13 mouse cellular contexts compared by ENCODE assay signal in the genomic region with DNA sequence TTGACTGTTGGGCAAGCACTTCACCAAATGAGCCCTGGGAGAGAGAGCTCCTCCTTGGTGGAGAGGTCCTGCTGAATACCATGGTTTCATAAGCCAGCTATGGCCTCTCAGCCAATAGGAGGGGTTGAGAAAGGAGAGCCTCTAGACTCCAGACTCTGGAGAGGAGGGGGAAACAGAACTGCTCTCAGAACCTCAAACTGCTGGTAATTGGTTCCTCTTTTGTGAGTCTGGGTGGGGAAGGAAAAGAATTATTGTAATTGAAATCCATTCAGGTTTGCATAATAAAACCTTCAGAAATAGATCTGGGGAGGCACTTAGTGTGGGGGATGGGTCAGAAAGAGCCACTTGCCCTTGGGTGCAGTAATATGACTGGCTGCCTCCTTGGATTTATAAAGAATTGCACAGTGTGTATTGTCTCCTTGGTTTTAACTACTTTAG.
DNase-seq lines count a peak whose midpoint lies in the region; ATAC-seq lines count a peak whose summit lies in the region.
"Had no signal": no experiment of that assay in that cellular context is flagged by ENCODE, and none has a peak within 500 bp of the region (broad histone marks: within the 10 kb centered on the region; RNA-seq: fewer than 3 reads in every experiment).

No protein-coding gene starts in this region.

- peak; percentile 95 for DNase-seq in heart, adult 11 months
- no peak for DNase-seq in heart, postnatal 25 days (ENCODE audit: low spot score)
- peak; percentile 11 to 41 for DNase-seq in spleen, postnatal 36 days (ENCODE audit: low spot score in 2 of 2)
- DNase-seq in spleen, postnatal 10 days (ENCODE audit: low spot score in 2 of 2), result no peak
- no peak for DNase-seq in limb, embryonic 11.5 days (ENCODE audit: low spot score)
- no peak for DNase-seq in adrenal gland, postnatal 10 days
- DNase-seq in Muller cell, postnatal 12 days (ENCODE audit: inconsistent ontology term), result no peak
- no peak for DNase-seq in urinary bladder, adult 2 months (ENCODE audit: low spot score)
- DNase-seq: adrenal gland, adult 8-10 months; cerebellum, postnatal 25 days; kidney, postnatal 10 days; spleen, adult 18-20 months had no signal

- H3K36me3 ChIP-seq in limb, embryonic 11.5 days (ENCODE audit: control insufficient read depth, insufficient read depth, low read length), result no peaks in the 10 kb centered on the region

- intact Hi-C loops in heart, postnatal 25 days (cut with DNase I), result no loop called here

- no peaks in the 10 kb centered on the region for H3K27me3 ChIP-seq in limb, embryonic 11.5 days (ENCODE audit: control insufficient read depth, insufficient read depth, low read length)
- H3K27me3 ChIP-seq: heart, embryonic 15.5 days had no signal

- H3K4me2 ChIP-seq in limb, embryonic 11.5 days (ENCODE audit: low read depth, severe bottlenecking), result no peak overlapping the region
- H3K4me2 ChIP-seq: heart, embryonic 15.5 days had no signal

- no peak overlapping the region for H3K4me3 ChIP-seq in limb, embryonic 11.5 days (ENCODE audit: low read depth, low read length)
- H3K4me3 ChIP-seq: heart, embryonic 15.5 days had no signal

- H3K9me3 ChIP-seq in limb, embryonic 11.5 days (ENCODE audit: control insufficient read depth, low read length), result no peaks in the 10 kb centered on the region
- H3K9me3 ChIP-seq: heart, embryonic 15.5 days had no signal

- H3K27ac ChIP-seq in limb, embryonic 11.5 days (replicated peaks; ENCODE audit: low read depth, low read length), result peak overlapping the region; percentile 65
- H3K27ac ChIP-seq: heart, embryonic 15.5 days had no signal

- ATAC-seq in limb, embryonic 11.5 days (ENCODE audit: insufficient number of reproducible peaks, low FRiP score, low TSS enrichment, low read depth), result peak; percentile 60; the same call in 1 of the 2 replicates

- no peak overlapping the region for H3K9ac ChIP-seq in limb, embryonic 11.5 days (ENCODE audit: low read length)
- H3K9ac ChIP-seq: heart, embryonic 15.5 days had no signal

- H3K4me1 ChIP-seq in limb, embryonic 11.5 days (ENCODE audit: control insufficient read depth, insufficient read depth, low read length), result peaks cover 18% of the 10 kb centered on the region

Comparison
In these comparisons a context has a peak if more than half of its experiments do, and no peak if none do; other contexts are left out.
1. DNase-seq: peak in heart, adult 11 months (single experiment) and spleen, postnatal 36 days (2 of 2); none in heart, postnatal 25 days (single experiment), spleen, postnatal 10 days (0 of 2), limb, embryonic 11.5 days (single experiment), adrenal gland, postnatal 10 days (single experiment), Muller cell, postnatal 12 days (single experiment) and urinary bladder, adult 2 months (single experiment).